Mouse (Mus musculus): ENCODE measurements around the gene Hyal1. TPM values are rescaled to one million over a fixed set of nuclear protein-coding genes. Genes with fewer than 3 reads are reported as not detected.
A peak's percentile ranks its signal among the peaks of the same experiment; 100 is the strongest.

The Hyal1 gene
- polyA plus RNA-seq, 1 experiment, result 8.1 TPM

- Histone ChIP-seq H3K4me1 (ENCODE audit: control insufficient read depth, insufficient read depth, low read length) (peaks cover 12% of the 10 kb centered on the region; the same call in 1 of the 2 replicates), H3K4me3 (ENCODE audit: insufficient read depth, low read depth, low read length) (no peak overlapping the region), H3K27me3 (replicated peaks; ENCODE audit: control insufficient read depth, insufficient read depth, low read length) (no peaks in the 10 kb centered on the region), H3K36me3 (ENCODE audit: control insufficient read depth, insufficient read depth, low read length) (no peaks in the 10 kb centered on the region), H3K27ac (ENCODE audit: insufficient read depth, low read depth, low read length) (0 out of 2 replicates have a peak overlapping the region, but pooled peaks have one; percentile 10)
- 34% methylated on average over 14 of the region's 14 CpGs for WGBS
- no peak for TF ChIP-seq CTCF (conservative IDR thresholded peaks at IDR 0.05; ENCODE audit: insufficient read depth, insufficient read length, low read depth, low read length)
- no peak for TF ChIP-seq POLR2A (IDR thresholded peaks at IDR 0.05; ENCODE audit: low read depth, low read length)
- no peak for DNase-seq
Measured at GRCm38 (mm10) chr9:107629901-107630425, 53.2 kb downstream of the Hyal1 start.

- H3K27ac ChIP-seq (ENCODE audit: insufficient read depth, low read depth, low read length), result no peak overlapping the region
- DNase-seq, result no peak
- peaks cover 6% of the 10 kb centered on the region; the same call in 1 of the 2 replicates for H3K4me1 ChIP-seq (ENCODE audit: control insufficient read depth, insufficient read depth, low read length)
- no peaks in the 10 kb centered on the region for H3K36me3 ChIP-seq (ENCODE audit: control insufficient read depth, insufficient read depth, low read length)
- no peak overlapping the region for H3K4me3 ChIP-seq (ENCODE audit: insufficient read depth, low read depth, low read length)
- H3K27me3 ChIP-seq (replicated peaks; ENCODE audit: control insufficient read depth, insufficient read depth, low read length), result no peaks in the 10 kb centered on the region
- WGBS, result 27% methylated on average over 4 of the region's 4 CpGs
- TF ChIP-seq CTCF (conservative IDR thresholded peaks at IDR 0.05; ENCODE audit: insufficient read depth, insufficient read length, low read depth, low read length) (no peak), POLR2A (IDR thresholded peaks at IDR 0.05; ENCODE audit: low read depth, low read length) (no peak)
Measured at GRCm38 (mm10) chr9:107630576-107630975, 53.8 kb downstream of the Hyal1 start.

Other genes with a start within 250 kb of the Hyal1 start
- 35.0 and 42.1 TPM in 2 replicates for gene Hemk1, start 238.6 kb upstream of the Hyal1 start, polyA plus RNA-seq (2012; rRNA removed)
- gene 6430571L13Rik, start 236.3 kb upstream of the Hyal1 start, polyA plus RNA-seq (2012; rRNA removed), result 6.1 and 7.4 TPM in 2 replicates
- gene Cacna2d2, start 177.3 kb upstream of the Hyal1 start, polyA plus RNA-seq (2012; rRNA removed), result 0.48 and 0.62 TPM in 2 replicates
- 52.1 and 63.6 TPM in 2 replicates for gene Tmem115, start 43.0 kb upstream of the Hyal1 start, polyA plus RNA-seq (2012; rRNA removed)
- 62.6 and 77.4 TPM in 2 replicates for gene Cyb561d2, start 34.7 kb upstream of the Hyal1 start, polyA plus RNA-seq (2012; rRNA removed)
- 61.5 and 62.6 TPM in 2 replicates for gene Nprl2, start 34.7 kb upstream of the Hyal1 start, polyA plus RNA-seq (2012; rRNA removed)
- 52.6 and 52.9 TPM in 2 replicates for gene Zmynd10, start 29.6 kb upstream of the Hyal1 start, polyA plus RNA-seq (2012; rRNA removed)
- gene Rassf1, start 25.4 kb upstream of the Hyal1 start, polyA plus RNA-seq (2012; rRNA removed), result 23.0 and 24.0 TPM in 2 replicates
- gene Tusc2, start 13.7 kb upstream of the Hyal1 start, polyA plus RNA-seq (2012; rRNA removed), result 82.5 and 93.8 TPM in 2 replicates
- 103 and 155 TPM in 2 replicates for gene Hyal2, start 9.0 kb upstream of the Hyal1 start, polyA plus RNA-seq (2012; rRNA removed)
- gene Naa80, start 2.0 kb downstream of the Hyal1 start, polyA plus RNA-seq (2012; rRNA removed), result 43.0 and 62.8 TPM in 2 replicates
- 1.6 and 2.1 TPM in 2 replicates for gene Hyal3, start 3.9 kb downstream of the Hyal1 start, polyA plus RNA-seq (2012; rRNA removed)
- 50.5 and 57.8 TPM in 2 replicates for gene Ifrd2, start 10.7 kb downstream of the Hyal1 start, polyA plus RNA-seq (2012; rRNA removed)
- gene Sema3b, start 32.3 kb downstream of the Hyal1 start, polyA plus RNA-seq (2012; rRNA removed), result 63.3 and 78.8 TPM in 2 replicates
- gene Gnai2, start 58.4 kb downstream of the Hyal1 start, polyA plus RNA-seq (2012; rRNA removed), result 356 and 366 TPM in 2 replicates
- gene Slc38a3, start 92.6 kb downstream of the Hyal1 start, polyA plus RNA-seq (2012; rRNA removed), result 77.9 and 139 TPM in 2 replicates
- gene Gnat1, start 102.8 kb downstream of the Hyal1 start, polyA plus RNA-seq (2012; rRNA removed), result 0.09 and 0.22 TPM in 2 replicates
- 39.1 and 45.5 TPM in 2 replicates for gene Sema3f, start 133.5 kb downstream of the Hyal1 start, polyA plus RNA-seq (2012; rRNA removed)
- gene Rbm5, start 194.1 kb downstream of the Hyal1 start, polyA plus RNA-seq (2012; rRNA removed), result 43.8 and 51.5 TPM in 2 replicates

Measured in kidney, adult 2 months (tissue).